Mouse (Mus musculus) heart, adult 9 months (tissue): ENCODE results near the gene Rbmx2.

ENCODE experiments used
- DNase-seq, 2 experiments: peaks; one replicate each; pipeline ENCODE4 v3.0.0; 2022; ENCODE audit warnings: low spot score in 2 of 2

The Rbmx2 gene

DNA sequence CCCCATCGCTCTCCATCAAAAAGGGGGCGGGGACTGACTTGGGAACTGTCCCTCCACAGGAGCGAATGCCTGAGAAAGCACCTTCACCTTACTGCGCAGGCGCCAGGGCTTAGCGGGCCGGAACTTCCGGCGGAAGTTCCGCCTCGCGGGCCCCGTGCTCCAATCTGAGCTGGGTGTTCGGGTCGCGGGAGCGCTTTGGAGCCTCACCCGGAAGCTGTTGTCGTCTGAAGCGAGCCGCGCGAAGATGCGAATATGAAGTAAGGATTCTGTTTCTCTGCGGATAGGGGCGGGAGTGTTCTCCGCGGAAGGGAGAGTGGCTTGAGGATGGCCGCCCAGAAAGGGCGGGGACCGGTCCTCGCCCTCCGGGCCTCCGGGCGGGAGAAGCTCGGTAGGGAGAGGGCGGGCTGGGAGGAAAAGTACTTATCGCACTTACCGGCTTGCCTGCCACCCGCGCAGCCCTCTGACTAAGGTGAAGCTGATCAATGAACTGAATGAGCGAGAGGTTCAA is at the start of gene Rbmx2:
Rbmx2 (plus strand) TSS at position 141 of the 508 bp plus-strand sequence.
- DNase-seq, result peak; percentile 87 to 90

DNA sequence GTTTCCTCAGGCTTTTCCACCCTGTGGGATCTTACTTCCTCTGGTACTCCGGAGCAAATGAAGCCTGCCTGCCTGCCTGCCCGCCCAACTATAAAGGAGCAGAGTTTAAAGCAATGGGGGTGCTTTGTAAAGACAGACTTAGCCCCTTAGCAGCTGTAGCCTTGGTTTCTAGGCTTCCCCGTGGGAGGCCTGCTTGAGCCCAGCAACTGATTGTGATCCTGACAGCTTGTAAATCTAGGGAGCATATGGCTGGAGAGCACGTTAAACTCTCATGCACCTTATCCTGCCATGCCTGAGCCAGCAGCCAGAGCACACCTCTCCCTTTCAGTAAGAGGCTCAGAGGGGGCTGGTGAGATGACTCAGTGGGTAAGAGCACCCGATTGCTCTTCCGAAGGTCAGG is 28.0 kb upstream of the Rbmx2 start:
- DNase-seq, result no peak

DNA sequence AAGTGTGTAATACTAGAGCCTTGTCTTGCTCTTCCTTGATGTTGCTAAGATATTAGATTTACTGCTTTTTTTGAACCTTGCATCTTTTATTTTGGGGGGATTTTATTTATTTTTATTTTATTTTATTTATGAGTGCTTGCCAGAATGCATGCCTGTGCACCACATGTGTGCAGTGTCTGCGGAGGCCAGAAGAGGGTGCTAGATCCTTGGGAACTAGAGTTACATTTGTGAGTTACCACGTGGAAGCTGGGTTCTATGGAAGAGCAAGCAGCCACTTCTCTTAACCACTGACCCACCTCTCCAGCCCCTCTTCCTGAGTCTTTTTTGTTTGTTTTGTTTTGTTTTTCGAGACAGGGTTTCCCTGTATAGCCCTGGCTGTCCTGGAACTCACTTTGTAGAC is 25.2 kb upstream of the Rbmx2 start:
- DNase-seq, result no peak

DNA sequence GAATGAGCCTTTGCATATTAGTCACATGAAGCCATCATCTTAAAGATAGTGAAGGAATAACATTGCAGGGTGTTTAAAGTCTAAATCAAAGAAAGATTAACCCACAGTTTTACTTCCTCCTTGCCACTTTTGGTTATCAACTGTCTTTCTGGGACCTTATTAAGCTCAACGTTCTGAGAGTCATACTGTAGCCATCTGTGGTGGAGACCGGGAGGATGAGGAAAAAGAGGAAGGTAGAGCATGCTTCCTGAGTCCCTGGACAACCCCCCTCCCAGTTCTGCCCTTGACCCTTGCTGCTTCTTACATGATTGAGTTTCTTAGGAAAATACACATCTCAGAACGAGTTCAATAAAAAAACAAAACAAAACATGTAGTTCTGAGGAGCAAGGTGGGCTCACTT is 23.1 kb upstream of the Rbmx2 start:
- DNase-seq, result no peak

DNA sequence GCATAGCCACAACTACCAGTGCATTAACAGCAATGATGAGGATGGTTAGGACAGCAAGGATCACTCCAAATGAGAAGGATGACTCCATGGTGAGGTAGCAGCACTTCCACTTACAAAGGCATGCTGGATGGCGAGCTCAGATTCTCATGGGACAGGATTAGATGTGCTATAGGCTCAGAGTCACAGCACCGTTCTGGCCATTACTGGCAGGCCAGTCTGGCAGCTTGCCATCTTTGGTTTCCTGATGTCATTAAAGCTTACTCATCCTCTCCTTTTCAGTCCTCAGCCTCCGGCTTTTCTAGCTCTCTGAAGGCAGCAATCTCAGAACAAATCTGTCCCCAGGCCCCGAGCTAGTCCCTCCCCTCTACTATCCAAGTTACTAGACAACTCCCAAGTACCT is 20.6 kb upstream of the Rbmx2 start, which contains the start of gene Gpr119:
Gpr119 (minus strand) TSS at position 308 of the 400 bp plus-strand sequence.
- no peak for DNase-seq

DNA sequence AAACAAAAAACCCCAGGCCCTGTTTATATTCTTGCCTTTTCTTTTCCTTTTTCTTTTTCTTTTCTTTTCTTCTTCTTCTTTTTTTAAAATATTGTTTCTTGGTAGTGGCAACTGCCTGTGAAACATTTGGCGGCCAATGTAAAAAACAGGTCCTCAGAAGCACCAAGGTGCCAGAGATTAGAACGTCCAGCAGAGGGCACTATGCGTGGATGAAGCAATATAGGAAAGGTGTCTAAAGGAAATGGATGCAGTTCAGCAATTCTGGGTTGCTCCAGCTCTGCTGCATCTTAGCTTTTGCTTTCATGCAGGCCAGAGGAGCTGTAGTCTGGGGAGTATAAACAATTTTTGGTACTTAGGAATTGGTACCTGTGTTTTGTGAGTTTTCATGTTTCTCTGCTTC is 11.4 kb upstream of the Rbmx2 start:
- peak in 1 of 2 experiments; percentile 17 for DNase-seq

GRCm38 (mm10) chrX:48683857-48684256 is 10.9 kb upstream of the Rbmx2 start:
- no peak for DNase-seq

DNA sequence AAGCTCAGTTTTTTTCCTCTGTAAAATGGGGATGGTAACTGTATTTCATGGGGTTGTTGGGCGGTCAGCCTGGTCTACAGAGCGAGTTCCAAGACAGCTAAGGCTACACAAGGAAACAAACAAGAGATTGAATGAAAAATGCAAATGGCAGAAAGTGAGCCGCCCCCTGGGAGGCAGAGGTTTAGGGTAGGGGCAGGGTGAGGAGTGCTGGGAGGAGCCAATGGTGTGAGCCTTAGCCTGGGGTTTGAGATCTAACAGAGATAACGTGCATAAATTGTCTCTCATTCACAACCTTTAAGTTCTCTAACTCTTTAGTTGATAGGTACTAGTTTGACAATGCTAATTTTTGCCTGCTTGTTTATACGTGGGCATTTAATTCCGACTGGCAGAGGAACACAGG is 344 bp upstream of the Rbmx2 start:
- DNase-seq, result no peak

- DNase-seq, result no peak
Observed at GRCm38 (mm10) chrX:48709701-48710100, 14.9 kb downstream of the Rbmx2 start.

DNA sequence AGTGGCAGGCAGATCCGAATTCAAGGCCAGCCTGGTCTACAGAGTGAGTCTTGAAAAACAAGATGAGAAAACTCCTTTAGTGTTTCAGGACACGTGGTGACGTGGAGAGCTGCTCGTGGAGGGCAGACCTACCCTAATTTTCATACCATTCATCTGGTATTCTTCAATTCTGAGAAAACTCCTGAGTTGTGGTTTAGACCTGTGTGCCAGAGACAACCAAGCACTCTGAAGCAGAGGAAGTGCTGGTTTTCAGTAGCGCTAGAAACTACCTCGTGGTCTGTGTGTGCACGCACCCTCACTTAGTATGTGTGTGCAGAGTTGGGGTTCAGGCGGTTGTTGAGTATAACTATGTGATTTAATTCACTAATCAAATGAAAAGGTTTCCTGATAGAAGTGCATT is 18.0 kb downstream of the Rbmx2 start:
- no peak for DNase-seq

GRCm38 (mm10) chrX:48754710-48755283 is 60.0 kb downstream of the Rbmx2 start:
- DNase-seq, result no peak
